Mouse (Mus musculus) left cerebral cortex, adult 11 months (tissue): ENCODE results near the gene Olfr1484.
"Not testable (repeated sequence)": the region's sequence is repeated elsewhere in the genome, so short reads cannot be mapped to it uniquely, and the experiment has no call there.

ENCODE experiments used
- DNase-seq: peaks from one replicate; pipeline ENCODE4 v3.0.0; 2022; ENCODE audit warnings: low spot score

Gene Olfr1484

GRCm38 (mm10) chr19:13583211-13583610 is at the start of gene Olfr1484:
TSS of gene Olfr1484 (plus strand) at chr19:13583511.
- no peak for DNase-seq

GRCm38 (mm10) chr19:13617075-13617474 is 33.8 kb downstream of the Olfr1484 start, which contains the start of gene Olfr1487:
TSS of gene Olfr1487 (plus strand) at chr19:13617375.
- not testable (repeated sequence) for DNase-seq

- DNase-seq = no peak
Observed at GRCm38 (mm10) chr19:13631321-13631720, 48.0 kb downstream of the Olfr1484 start, which contains the start of gene Olfr1489. TSS of gene Olfr1489 (plus strand) at chr19:13631621.
